Mouse (Mus musculus) midbrain, embryonic 10.5 days (tissue): ENCODE measurements around the gene Rnf214. TPM values are rescaled to one million over a fixed set of nuclear protein-coding genes. Genes with fewer than 3 reads are reported as not detected.

Source experiments
- DNase-seq: peaks from one replicate; pipeline ENCODE4 v3.0.0-alpha.2; 2017; ENCODE audit warnings: low spot score
- H3K27ac ChIP-seq: fragments of 300-500 bp; sonication (generic); replicated peaks from 2 replicates; pipeline ENCODE4 v1.5.1; 2016; ENCODE audit warnings: mild to moderate bottlenecking
- H3K27me3 ChIP-seq: fragments of 300-500 bp; sonication (generic); 2 replicates; pipeline ENCODE4 v1.6.1; 2016; ENCODE audit warnings: low read depth, mild to moderate bottlenecking; ENCODE audit not compliant: poor library complexity, severe bottlenecking
- H3K36me3 ChIP-seq: fragments of 300-500 bp; sonication (generic); 2 replicates; pipeline ENCODE4 v1.6.1; 2016; ENCODE audit warnings: mild to moderate bottlenecking, moderate library complexity
- H3K4me1 ChIP-seq: fragments of 300-500 bp; sonication (generic); 2 replicates; pipeline ENCODE4 v1.6.1; 2016
- H3K4me3 ChIP-seq: fragments of 300-500 bp; sonication (generic); 2 replicates; pipeline ENCODE4 v1.5.1; 2016; ENCODE audit warnings: mild to moderate bottlenecking, moderate library complexity
- H3K9me3 ChIP-seq: fragments of 300-500 bp; sonication (generic); replicated peaks from 2 replicates; pipeline ENCODE4 v1.6.1; 2016; ENCODE audit warnings: mild to moderate bottlenecking
- WGBS: fragments of 180-500 bp; shearing (Covaris S2); methylation state at CpG from one replicate; pipeline ENCODE4 v1.1.7; 2016; 5-methylcytosine and 5-hydroxymethylcytosine counted together
- polyA plus RNA-seq: library from polyadenylated mRNA; unstranded; fragments of >200 nt; fragmentation: Nextera tagmentation; extraction: Ambion mirVana; gene quantifications from 2 replicates; pipeline ENCODE4 v1.2.1, GENCODE M21; 2016

Gene Rnf214
- polyA plus RNA-seq, 1 experiment from 2014 or later = 70.2 TPM

- Histone ChIP-seq H3K4me3 (no peak overlapping the region), H3K9me3 (no peaks in the 10 kb centered on the region), H3K4me1 (0 out of 2 replicates have a peak, but pooled peaks cover 4% of the 10 kb centered on the region), H3K27me3 (no peaks in the 10 kb centered on the region), H3K27ac (no peak overlapping the region), H3K36me3 (peaks cover 60% of the 10 kb centered on the region)
- WGBS = 93% methylated on average over 5 of the region's 5 CpGs
- DNase-seq = no peak
These were observed 22.6 kb upstream of the Rnf214 start for GRCm38 (mm10) chr9:45929285-45929684.

DNA sequence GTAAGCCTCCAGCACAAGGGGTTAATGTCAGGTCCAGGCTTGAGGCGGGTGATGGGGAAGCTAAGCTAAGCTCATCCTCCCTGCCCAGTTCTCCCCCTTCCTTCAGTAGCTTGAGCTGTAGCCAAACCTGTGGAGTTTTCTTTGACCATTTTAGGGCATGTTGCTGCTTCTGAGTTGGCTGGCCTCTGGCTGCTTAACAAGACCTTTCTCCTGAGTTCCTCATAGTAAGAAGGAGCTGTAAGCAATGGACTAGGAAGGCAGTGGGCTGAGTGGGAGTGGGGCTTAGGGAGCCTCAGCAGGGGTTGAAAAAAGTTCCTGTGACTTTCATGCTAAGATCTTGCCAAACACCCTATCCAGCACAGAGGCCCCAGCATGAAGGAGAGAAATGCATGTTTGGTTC lies 13.2 kb upstream of the Rnf214 start:
- Histone ChIP-seq H3K36me3 (peaks cover 82% of the 10 kb centered on the region), H3K4me1 (no peaks in the 10 kb centered on the region), H3K9me3 (no peaks in the 10 kb centered on the region), H3K27me3 (no peaks in the 10 kb centered on the region), H3K4me3 (no peak overlapping the region), H3K27ac (no peak overlapping the region)
- no peak for DNase-seq
- 40% methylated on average over 1 of the region's 1 CpGs for WGBS

GRCm38 (mm10) chr9:45917041-45917934 lies 10.6 kb upstream of the Rnf214 start:
- H3K27me3 ChIP-seq = no peaks in the 10 kb centered on the region
- no peak overlapping the region for H3K27ac ChIP-seq
- no peak overlapping the region for H3K4me3 ChIP-seq
- H3K9me3 ChIP-seq = no peaks in the 10 kb centered on the region
- WGBS = 89% methylated on average over 5 of the region's 5 CpGs
- DNase-seq = no peak
- H3K4me1 ChIP-seq = no peaks in the 10 kb centered on the region
- H3K36me3 ChIP-seq = peaks cover 87% of the 10 kb centered on the region

- H3K4me3 ChIP-seq = no peak overlapping the region
- 92% methylated on average over 2 of the region's 2 CpGs for WGBS
These were observed 8.9 kb upstream of the Rnf214 start for GRCm38 (mm10) chr9:45915659-45916058.

DNA sequence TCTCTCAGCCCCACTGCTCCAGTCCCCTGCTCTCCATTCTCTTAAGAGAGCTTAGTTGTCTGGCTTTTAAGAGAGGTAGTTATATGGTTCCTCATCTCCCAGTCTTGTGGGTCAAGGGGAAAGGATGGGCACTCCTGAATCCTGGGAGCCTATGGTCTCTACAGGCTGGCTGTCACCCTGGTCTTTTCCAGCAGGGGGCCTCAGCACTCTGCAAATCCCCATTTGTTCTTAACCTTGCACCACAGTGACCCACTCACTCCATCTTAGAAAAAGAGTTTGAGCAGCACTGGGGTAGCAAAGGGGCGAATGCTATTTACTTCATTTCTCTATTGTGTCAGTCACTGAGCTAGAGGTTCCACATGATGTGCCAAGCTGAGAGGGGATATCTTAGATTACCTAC lies 5.0 kb upstream of the Rnf214 start:
- Histone ChIP-seq H3K36me3 (peaks cover 70% of the 10 kb centered on the region), H3K9me3 (no peaks in the 10 kb centered on the region), H3K27me3 (no peaks in the 10 kb centered on the region), H3K4me3 (no peak overlapping the region), H3K27ac (no peak overlapping the region), H3K4me1 (peaks cover 11% of the 10 kb centered on the region)
- DNase-seq = peak; percentile 33
- 61% methylated on average over 1 of the region's 1 CpGs for whole genome bisulfite sequencing

More at GRCm38 (mm10) chr9:45915659-45916058, 8.9 kb upstream of the Rnf214 start:
- Histone ChIP-seq H3K27ac (no peak overlapping the region), H3K9me3 (no peaks in the 10 kb centered on the region), H3K27me3 (no peaks in the 10 kb centered on the region), H3K4me1 (no peaks in the 10 kb centered on the region), H3K36me3 (peaks cover 88% of the 10 kb centered on the region)
- no peak for DNase-seq

- DNase-seq = no peak
- Histone ChIP-seq H3K27ac (no peak overlapping the region), H3K4me3 (no peak overlapping the region), H3K9me3 (no peaks in the 10 kb centered on the region), H3K4me1 (peaks cover 11% of the 10 kb centered on the region), H3K36me3 (peaks cover 63% of the 10 kb centered on the region), H3K27me3 (no peaks in the 10 kb centered on the region)
- WGBS = 93% methylated on average over 3 of the region's 3 CpGs
These were observed 4.3 kb upstream of the Rnf214 start for GRCm38 (mm10) chr9:45910995-45911394.

DNA sequence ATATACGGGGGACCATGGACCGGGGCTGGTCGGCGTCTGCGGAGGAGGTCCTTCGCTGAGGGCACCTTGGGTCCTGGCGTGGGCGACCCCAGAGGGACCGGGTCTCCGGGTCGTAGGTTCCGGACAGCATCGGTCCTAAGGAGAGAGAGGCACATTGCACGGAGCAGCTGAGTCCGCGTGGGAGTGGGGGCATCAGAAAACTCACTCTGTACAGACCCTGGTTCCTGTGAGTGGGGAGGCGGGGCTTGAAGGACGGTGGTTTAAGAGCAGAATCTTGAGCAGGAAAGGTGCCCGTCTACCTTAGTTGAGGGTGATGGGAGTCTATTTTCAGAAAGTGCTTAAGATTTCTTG lies 342 bp upstream of the Rnf214 start:
- DNase-seq = no peak
- H3K9me3 ChIP-seq = no peaks in the 10 kb centered on the region
- H3K27me3 ChIP-seq = no peaks in the 10 kb centered on the region
- H3K36me3 ChIP-seq = peaks cover 53% of the 10 kb centered on the region
- H3K4me1 ChIP-seq = peaks cover 24% of the 10 kb centered on the region
- under 1% methylated on average over 19 of the region's 19 CpGs for WGBS
- H3K4me3 ChIP-seq = peak overlapping the region; percentile 87
- peak overlapping the region; percentile 97 for H3K27ac ChIP-seq

DNA sequence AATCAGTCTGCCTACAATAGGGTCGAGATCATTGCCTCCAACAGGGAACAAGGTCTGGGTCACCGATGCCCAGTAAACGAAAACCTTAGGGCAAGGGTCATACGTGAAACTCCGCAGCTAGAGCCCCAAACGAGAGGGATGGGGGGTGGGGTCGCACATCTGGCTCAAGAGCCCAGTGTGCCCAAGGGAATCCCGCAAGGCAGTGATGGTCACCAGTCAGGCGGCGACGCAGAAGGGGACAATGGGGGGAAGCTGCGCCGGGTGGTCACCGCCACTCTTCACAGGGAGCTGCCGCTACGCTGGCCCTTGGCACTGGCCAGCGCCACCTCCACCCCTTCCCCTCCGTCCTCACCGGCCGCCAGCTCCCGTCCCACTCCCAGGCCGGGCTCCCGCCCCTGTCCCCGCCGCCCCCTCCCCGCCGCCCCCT lies 887 bp downstream of the Rnf214 start:
- H3K9me3 ChIP-seq = no peaks in the 10 kb centered on the region
- peaks cover 51% of the 10 kb centered on the region for H3K36me3 ChIP-seq
- under 1% methylated on average over 18 of the region's 27 CpGs for WGBS
- no peak for DNase-seq
- H3K27ac ChIP-seq = peak overlapping the region; percentile 97
- peaks cover 24% of the 10 kb centered on the region for H3K4me1 ChIP-seq
- peak overlapping the region; percentile 87 for H3K4me3 ChIP-seq
- no peaks in the 10 kb centered on the region for H3K27me3 ChIP-seq

- 56% methylated on average over 4 of the region's 4 CpGs for WGBS
- no peak for DNase-seq
- H3K4me3 ChIP-seq = peak overlapping the region; percentile 87
- H3K27me3 ChIP-seq = no peaks in the 10 kb centered on the region
- H3K27ac ChIP-seq = peak overlapping the region; percentile 97
- peaks cover 51% of the 10 kb centered on the region for H3K36me3 ChIP-seq
- H3K9me3 ChIP-seq = no peaks in the 10 kb centered on the region
- H3K4me1 ChIP-seq = peaks cover 24% of the 10 kb centered on the region
These were observed 1.5 kb downstream of the Rnf214 start for GRCm38 (mm10) chr9:45905196-45905595.

DNA sequence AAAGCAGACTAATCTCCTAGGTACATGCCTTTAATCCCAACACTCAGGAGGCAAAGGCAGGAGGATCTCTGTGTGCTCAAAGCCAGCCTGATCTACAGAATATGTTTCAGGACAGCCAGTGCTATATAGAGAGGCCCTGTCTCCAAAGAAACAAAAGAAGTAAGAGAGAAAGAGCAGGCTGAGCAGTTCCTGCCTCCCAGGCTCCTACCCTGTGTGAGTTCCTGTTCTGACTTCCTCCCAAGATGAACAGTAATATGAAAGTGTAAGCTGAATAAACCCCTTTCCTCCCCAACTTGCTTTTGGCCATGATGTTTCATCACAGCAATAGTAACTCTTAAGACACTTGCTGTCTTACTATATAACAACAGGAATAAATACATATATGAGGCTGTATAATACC lies 13.0 kb downstream of the Rnf214 start:
- Histone ChIP-seq H3K36me3 (peaks cover 100% of the 10 kb centered on the region), H3K4me3 (no peak overlapping the region), H3K27me3 (no peaks in the 10 kb centered on the region), H3K4me1 (no peaks in the 10 kb centered on the region), H3K27ac (no peak overlapping the region), H3K9me3 (no peaks in the 10 kb centered on the region)
- DNase-seq = no peak

GRCm38 (mm10) chr9:45877928-45878327 lies 28.8 kb downstream of the Rnf214 start:
- H3K27me3 ChIP-seq = no peaks in the 10 kb centered on the region
- H3K36me3 ChIP-seq = peaks cover 94% of the 10 kb centered on the region
- H3K4me3 ChIP-seq = no peak overlapping the region
- WGBS = 84% methylated on average over 2 of the region's 2 CpGs
- no peaks in the 10 kb centered on the region for H3K9me3 ChIP-seq
- no peak overlapping the region for H3K27ac ChIP-seq
- H3K4me1 ChIP-seq = no peaks in the 10 kb centered on the region
- DNase-seq = no peak

GRCm38 (mm10) chr9:45870265-45870664 lies 36.4 kb downstream of the Rnf214 start:
- Histone ChIP-seq H3K4me1 (no peaks in the 10 kb centered on the region), H3K27ac (no peak overlapping the region), H3K36me3 (peaks cover 94% of the 10 kb centered on the region), H3K9me3 (no peaks in the 10 kb centered on the region), H3K27me3 (no peaks in the 10 kb centered on the region), H3K4me3 (no peak overlapping the region)
- DNase-seq = no peak
- 95% methylated on average over 3 of the region's 3 CpGs for WGBS

- DNase-seq = no peak
- Histone ChIP-seq H3K27me3 (no peaks in the 10 kb centered on the region), H3K4me1 (no peaks in the 10 kb centered on the region), H3K9me3 (no peaks in the 10 kb centered on the region), H3K27ac (no peak overlapping the region), H3K36me3 (peaks cover 94% of the 10 kb centered on the region), H3K4me3 (no peak overlapping the region)
- 91% methylated on average over 3 of the region's 3 CpGs for WGBS
These were observed 37.5 kb downstream of the Rnf214 start for GRCm38 (mm10) chr9:45869181-45869580.
